Mouse (Mus musculus) induced T-regulatory cell, adult 2 months (primary cell): ENCODE data around the gene Slc7a5.

ENCODE experiments used
- DNase-seq: peaks from one replicate; pipeline ENCODE4 v3.0.0-alpha.2; 2012; ENCODE audit warnings: low read depth

Slc7a5 gene

DNA sequence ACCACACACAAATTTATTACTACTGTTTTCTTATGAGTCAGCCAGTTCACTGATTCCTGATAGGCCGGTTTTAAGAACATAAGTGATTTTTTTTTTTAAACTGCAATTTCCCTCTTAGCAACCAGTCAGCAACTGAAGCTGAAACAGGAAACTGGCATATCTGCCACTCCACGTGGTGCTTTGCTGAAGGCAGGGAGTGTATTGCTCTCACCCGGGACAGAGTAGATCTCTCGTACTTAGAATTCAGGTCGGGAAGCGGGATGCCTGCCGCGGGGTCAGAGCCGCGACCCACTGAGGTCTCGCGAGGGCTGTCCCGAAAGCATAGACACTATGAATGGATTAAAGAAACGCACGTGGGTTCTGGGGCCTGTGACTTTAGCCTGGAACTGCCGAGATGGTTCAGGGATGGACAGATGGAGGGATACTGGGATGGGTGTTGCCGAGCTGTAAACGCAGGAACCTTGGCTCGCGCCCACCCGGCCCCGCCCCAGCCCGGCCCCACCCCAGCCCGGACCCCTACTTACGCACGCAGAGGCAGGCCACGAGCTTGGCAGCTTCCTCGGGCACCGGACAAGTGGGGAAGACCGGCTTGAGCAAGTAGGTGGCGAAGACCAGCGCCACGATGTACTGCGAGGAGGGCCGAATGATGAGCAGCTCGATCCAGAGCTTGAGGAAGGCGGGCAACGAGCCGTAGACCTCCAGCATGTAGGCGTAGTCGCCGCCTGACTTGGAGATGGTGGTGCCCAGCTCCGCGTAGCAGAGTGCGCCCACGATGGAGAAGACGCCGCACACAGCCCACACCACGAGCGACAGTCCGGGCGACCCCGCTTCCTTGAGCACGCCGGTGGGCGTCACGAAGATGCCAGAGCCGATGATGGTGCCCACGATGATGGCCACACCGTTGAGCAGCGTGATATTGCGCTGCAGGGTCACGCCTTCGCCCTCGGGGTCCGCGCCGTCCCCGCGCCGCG, 667 bp downstream of the Slc7a5 start:
- peak; percentile 79 for DNase-seq

DNA sequence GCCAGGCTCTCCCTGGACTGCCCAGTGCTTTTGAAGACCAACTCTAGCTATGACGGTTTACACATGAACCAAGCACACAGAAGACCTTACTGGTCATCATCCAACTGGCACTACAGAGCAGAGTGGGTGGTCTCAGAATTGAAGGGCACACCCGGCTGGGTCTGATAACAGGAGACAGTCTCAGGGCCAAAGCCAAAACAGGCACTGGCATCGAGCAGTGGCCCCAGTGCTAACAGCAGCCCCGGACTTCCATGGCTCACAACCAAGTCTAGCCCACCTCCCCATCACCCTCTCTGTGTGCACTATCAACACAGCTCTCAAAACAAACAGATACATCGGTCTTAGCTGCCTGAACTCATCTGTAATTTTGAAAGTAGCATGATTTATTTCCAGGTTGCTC, 1.6 kb downstream of the Slc7a5 start:
- no peak for DNase-seq

DNA sequence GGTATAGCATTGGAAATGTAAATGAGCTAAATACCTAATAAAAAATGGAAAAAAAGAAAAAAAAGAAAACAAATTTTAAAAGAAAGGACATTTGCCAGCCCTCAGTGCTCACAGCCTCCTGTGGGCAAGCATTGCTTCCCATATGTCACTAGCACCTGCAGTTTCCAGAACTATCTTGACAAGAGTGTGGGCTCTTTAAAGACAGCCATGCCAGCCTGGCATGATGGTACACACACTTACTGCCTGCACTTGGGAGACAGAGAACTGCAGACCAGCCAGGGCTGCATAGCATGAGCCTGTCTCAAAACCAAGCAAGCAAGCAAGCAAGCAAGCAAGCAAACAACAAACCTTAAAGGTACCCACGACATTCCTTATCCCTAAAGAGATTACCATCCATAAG, 2.1 kb downstream of the Slc7a5 start:
- DNase-seq: no peak

DNA sequence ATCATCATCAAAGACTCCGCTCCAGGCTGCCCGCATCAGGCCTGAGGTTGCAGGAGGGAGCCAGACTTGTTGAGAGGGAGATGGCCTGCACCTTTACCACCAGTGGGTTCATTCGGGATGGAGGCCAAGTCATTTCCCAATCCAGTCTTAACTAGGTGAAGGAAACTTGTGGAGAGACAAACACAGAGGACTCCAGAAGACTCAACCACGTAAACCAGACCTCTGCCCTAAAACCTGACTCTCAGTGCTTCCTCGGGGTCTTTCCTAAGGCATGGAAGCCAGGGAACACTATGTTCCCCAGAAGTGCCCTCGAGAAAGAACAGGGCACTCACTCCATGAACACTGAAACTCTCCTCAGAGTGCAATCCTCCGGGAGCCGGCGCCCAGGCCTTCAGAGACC, 2.5 kb downstream of the Slc7a5 start:
- DNase-seq: no peak

DNA sequence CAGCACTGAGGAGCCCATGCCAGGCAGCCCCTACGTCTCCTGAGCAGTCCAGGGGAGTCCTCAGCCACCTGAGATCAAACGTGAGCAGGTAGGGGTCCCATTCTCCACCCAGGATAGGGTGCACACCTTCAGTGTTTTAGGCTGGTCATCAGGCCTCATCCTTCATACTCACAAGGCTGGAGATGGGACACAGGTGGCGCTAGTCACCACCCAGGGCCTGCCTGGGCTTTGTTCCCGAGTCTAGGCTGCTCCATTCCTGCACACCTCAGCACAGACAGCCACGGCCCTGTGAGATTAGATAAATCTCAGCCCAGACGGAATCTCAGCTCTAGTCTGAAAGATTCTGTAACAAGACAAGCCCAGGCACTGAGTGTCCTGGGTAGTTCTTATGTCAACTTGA, 3.5 kb downstream of the Slc7a5 start:
- no peak for DNase-seq

DNA sequence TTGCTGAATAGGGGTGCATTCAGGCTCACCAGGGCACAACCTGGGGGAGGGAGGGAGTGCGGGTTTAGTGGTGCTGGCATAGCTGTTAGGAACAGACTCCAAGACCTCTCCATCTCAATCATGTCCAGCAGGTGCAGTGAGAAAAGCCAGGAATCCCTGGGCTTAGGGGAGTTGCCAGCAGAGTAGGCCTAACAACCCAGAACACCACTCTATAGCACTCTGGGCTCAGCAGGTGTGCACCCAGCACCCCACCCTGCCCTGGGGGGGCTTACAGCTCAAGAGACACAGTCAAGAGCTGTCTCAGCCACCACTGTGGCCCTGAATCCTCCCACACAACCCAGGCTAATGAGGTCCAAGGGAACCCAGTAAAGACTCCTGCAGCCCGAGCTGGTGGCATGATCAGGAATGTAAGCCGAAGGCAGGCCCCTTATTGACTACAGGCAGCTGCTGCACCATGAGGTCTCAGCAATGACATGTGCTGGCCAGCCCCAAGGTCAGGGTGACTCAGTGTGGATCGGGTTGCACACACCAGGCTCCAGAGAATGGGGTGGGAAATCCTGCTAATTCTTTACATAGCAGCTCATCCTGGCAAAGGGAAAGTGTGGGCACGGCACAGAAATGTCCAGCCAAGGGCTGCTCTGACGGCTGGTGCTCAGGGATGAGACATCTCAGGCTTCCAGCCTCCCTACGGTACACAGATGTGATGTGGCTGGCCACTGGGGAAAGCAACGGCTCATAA, 5.8 kb downstream of the Slc7a5 start:
- no peak for DNase-seq

DNA sequence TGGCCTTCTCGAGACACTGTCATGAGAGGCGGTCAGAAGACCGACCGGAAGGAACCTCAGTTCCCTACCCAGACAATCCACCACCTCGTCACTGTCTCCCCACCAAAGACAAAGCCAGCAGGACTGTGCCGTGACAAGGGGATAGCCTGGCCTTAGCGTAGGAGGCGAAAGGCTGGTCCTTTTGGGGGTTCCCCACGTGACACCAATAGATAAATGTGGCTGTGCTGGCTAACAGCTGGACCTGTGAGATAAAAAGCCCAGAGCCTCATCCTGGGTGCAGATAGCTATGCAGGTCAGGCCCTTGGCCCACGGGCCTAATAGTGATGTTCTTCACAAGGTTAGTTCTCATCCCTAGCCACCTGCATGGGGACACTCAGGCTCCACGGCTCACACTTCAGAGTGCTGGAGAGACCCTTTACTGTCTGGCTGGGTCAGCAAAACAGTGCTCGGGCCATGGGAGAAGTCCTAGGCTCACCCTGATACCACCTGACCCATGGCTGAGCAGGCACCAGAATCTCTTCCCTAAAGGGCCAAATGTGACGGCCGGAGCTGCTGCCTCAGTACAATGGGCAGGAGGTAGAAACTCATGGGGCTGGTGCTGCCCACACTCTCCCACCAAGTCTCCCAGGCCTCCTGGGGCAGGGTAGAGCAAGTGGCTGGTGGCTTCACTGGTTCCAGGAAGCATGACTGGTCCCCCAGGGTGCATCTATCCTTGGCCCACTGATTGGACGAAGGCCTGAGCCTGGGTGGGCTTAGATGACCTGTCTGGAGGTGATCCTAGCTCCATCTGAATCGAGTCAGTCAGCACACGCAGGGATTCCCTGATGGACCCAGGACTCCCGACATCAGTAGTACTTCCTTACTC, 8.1 kb downstream of the Slc7a5 start:
- no peak for DNase-seq

DNA sequence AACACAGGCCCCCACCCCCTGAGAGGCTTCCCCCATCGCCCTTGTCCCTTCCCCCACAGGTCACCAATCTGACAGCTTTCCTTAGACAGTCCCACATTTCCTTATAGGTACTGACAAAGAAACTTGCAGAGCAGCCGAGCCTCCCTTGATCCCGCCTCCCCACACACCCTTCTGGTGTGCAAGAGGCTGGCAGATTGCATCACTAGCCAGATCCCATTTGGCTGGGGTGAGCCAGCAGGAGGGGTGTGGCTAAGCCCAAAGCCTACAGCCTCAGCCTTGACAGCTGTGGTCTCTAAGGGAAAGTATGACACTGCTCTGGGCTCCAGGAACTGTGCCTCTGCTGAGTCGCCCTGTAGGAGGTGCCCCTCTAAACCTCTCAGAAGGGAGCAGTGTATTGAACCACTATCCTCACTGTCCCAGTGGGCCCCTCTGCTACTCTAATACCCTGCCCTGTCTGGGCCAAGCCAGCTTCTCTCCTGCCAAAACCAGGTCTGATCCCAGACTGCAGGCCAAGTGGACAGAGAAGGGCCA, 9.0 kb downstream of the Slc7a5 start:
- peak; percentile 60 for DNase-seq

DNA sequence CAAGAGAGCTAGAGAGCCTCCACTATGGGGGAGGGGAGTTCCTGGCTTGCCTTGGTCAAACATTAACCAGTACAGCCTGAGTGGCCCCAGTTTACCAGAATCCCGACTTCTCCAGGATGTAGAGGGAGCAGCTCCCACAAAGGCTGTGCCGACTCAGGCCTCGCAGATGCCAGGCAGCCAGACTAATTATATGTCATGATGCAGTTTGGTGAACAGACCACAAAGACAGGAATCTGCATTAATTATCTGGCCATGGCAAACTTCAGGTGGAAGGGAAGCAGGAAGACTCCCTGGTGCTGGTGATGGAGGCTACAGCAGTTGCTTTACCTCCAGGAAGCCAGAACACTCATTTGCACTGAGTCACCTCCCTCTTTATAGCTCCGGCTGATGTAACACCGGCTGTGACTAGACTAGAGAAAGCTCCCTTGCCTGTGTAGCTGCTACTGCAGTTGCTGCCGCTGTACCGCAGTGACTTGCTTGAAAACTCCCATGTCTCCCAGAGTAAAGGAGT, 9.6 kb downstream of the Slc7a5 start:
- DNase-seq: peak; percentile 34

DNA sequence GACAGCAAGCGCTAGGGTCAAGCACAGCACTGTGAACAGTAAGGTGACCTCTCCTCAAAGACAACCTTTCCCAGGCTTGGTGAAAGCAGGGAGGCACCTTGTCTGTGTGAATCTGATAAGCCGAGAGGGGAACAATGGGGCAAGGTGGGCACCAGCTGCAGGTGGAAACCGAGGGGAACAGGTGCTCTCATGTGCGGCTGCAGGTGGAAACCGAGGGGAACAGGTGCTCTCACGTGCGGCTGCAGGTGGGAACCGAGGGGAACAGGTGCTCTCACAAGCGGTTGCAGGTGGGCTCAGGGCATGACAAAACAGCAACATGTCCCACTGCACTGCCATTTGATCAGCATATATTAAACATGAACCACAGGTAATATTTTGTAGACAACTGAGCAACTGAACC, 10.3 kb downstream of the Slc7a5 start:
- no peak for DNase-seq

DNA sequence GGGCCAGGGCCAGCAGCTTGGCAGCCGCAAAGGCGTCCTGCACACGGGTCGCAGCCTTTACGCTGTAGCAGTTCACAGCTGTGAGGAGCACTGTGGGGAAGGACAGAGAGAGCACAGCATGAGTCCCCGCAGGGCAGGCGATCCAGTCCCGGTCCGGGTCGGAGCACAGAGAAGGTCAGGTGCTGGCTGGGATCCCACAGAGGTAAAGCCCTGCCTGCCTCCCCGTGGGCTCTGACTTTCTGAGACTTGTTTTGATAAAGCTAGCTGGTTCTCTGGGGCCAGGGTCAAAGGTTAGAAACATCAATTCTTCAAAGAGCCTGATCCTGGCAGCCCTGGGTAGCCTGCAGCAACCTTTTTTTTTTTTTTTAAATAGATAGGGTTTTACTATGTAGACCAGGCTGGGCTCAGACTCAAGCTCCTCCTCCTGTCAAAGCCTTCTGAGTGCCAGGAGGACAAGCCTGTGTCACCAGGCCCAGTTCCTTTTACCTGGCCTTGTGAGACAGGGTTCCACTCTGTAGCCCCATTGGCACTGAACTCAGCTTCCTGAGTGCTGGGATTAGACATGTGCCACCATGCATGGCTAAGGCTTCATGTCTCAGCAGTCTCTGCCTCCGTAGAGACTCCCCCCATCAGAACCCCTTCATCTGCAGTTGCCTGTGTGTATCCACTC, 10.9 kb downstream of the Slc7a5 start:
- DNase-seq: no peak

DNA sequence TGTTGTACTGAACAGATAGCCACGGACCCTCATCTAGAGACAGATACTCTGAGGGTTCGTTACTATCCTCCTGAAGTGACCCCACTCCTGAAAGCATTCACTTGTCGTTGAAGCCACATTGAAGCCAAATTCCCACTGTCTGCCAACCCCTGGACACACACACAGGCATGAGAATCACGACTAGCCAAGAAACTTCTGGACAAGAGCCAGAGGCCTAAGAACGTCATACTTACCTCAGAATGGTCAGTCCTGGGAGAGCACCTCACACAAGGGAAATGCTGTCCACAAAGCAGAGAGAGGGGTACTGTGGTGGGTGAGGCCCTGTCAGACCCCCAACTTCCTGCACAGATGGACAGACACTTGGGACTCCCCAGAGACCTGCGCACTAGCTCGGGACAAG, 11.6 kb downstream of the Slc7a5 start:
- no peak for DNase-seq

DNA sequence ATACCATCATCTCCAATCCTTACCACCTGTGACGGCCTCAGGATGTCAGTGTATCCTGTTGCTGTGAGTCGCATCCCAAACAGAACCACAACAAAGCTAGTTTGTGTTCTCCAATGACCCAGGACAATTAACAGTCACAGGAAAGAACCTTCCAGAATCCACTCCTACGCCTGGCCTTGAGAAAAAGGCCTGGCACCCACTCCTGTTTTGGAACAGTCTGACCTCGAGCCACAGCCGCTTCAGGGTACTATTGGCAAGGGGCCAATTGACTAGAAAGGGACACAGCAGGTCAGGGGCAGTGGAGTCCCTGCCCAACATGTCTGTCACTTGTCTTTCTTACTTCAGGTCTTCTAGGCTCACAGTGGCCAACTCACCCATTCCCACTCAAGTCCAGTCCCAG, 14.6 kb downstream of the Slc7a5 start:
- DNase-seq: no peak

DNA sequence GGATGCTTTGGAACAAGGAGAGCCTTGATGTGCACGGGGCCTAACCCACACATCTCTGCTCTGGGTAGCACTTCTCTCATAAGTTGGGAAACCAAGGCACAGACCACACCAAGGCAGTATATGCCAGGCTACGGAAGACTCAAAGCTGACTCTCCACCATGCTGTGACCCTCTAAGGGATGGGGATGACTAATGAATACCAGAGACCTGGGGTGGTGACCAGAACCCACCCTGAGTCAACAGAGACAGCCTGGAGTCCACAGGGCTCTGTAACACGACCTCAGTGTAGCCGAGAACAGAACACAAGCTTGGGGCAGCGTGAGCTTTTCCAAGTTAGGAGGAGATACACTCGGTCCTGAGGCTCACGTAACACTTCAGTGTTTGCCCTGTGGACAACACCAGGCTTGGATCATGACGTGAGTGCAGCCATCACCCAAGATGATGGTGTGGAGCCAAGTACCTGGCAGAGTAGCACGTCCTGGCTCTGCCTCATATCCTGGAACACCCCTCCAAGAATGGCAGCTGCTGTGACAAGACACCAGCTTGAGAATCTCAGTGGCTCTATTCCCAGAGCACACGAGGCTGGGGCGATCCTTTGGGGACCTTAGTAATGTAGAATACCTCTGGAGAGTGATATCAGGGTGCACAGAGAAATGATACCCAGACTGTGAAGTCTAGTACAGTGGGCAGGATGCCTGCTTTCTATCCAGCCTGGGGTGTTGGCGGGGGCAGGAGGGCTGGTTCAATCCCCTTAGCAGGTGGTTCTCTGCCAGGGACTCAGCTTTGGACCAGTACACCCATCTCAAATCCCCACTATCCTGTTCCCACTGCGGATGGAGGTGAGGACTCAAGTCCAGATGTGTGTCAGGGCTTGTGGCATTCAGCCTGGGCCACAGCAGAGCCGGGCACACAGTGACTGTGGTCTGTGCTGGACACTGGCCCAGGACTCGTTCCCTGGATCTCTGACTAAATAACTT, 17.4 kb downstream of the Slc7a5 start:
- no peak for DNase-seq

DNA sequence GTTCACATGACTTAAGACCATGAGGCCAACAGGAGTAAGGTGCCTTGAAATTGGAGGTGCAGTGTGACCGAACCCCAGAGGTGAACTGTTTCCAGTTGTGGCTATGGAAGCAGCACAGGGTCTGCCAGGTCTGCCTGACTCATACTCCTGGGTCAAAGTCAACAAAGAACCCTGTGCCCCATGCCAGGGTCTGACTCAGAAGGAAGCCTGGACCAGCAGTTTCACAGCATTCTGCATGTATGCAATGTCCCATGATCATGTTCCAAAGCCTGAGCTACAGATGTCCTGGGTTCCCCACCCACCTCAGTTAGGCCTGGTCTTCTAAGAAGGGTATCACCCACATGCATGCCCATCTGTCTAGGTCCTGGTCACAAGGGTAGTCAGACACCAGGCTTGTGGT, 18.2 kb downstream of the Slc7a5 start:
- DNase-seq: no peak

DNA sequence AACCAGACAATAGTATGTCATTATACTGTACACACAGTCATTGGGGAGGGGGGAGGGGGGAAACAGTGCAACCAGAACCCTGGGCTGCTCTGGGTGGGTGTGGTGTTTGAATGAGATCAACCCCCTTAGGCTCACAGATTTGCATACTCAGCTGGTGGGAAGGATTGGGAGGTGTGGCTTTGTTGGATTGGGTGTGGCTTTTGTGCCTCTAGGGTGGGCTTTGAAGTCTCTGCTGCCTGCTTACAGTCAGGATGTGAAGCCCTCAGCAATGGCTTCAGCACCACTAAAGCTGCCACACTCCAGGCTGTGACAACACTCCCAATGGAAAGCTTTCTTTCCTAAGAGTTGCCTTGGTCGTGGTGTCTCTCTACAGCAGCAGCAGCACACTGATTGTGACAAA, 19.9 kb downstream of the Slc7a5 start:
- DNase-seq: no peak

DNA sequence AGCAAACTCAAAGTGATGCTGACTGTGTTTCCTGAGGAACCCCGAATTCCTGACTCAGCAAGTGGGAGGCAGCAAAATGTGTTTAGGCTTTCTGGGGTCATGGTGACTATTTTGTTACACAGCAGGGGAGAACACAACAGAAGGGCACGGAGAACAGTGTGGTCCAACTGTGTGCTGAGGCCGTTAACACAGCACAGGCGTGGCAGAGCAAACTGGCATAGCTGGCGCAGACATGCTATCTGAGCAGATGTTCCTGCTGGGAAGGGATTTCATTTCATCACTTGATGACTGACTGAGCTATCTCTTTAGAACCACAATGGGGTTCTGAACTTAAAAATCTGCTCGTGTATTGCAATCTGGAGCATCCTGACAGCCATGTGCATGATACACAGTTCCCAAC, 22.1 kb downstream of the Slc7a5 start:
- no peak for DNase-seq

DNA sequence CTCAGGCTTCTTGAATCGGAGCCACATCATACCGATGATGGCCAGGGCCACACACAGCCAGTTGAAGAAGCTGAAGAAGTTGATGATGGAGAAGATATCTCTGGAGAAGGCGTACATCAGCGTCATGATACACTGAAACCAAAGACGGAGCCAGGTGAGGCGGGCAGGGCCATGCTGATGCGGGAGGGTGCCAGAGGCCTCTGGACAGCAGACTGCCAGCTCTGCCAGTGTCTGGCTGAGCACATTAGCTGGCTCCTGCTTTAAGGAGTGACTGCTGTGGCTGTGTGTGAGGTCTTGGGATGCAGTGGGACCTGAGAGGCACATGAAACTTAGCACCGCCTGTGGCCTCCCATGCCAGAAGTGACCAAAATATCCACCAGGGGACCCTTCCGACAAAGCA, 22.5 kb downstream of the Slc7a5 start:
- no peak for DNase-seq

DNA sequence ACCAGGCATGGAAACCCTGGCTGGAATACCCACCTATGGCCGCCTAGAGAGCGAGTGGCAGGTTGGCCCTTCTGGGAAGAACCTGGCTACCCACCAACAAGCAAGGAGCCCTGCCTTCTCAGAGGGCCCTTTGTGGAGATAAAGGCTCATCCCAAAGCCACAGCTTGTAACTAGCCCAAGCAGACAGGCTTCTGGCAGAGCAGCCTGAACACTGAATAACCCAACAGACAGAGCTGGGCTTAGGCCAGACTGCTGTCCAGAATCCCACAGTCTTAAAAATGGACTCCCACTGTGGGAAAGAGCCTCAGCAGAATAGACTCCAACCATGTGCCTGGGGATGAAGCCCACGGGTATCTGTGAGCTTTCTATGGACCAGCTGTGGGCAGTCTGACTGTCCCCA, 23.3 kb downstream of the Slc7a5 start:
- DNase-seq: no peak

DNA sequence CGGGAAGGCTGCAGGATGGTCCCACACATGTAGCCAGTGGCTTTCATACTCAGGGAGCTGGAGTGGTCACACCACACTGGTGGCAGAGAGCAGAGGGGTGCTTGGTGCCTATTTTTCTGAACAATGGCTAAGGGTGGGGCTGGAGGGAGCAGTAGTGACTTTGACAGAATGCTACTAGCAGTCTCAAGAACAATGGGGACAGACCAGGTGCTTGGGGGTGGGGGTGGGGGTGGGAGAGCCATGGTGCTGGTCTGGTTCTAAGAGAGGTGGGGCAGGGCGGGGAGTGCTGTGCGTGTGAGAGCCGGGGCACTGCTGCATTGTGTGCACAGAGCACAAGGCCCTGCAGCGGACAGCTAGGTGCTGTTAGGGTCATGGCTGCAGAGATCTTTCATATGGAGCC, 25.6 kb downstream of the Slc7a5 start:
- DNase-seq: no peak
